Mouse (Mus musculus) CD4-positive helper T cell, adult 2 months (primary cell): ENCODE results near the gene Sp4.

ENCODE experiments used
- DNase-seq: peaks from one replicate; pipeline ENCODE4 v3.0.0-alpha.2; 2012; ENCODE audit warnings: low read depth, missing footprints, low spot score

Gene Sp4

DNA sequence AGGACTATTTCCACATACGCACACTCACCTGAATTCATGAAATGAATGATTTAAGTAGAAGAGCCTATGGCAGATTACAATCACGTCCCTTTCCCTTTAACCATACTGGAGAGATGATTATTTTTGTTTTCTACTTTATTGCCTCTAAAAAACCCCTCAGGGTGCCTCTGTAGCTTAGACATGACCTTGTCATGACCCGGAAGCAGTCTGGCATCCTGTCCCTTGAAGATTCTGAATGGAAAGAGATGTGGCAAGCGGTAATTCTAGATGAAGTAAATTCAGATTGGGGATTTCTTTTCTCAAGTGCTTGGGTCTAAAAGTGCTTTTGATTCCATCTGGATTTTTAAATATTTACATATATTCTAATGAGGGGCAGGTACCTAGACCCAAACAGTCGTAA lies 24.9 kb downstream of the Sp4 start:
- peak; percentile 57 for DNase-seq

DNA sequence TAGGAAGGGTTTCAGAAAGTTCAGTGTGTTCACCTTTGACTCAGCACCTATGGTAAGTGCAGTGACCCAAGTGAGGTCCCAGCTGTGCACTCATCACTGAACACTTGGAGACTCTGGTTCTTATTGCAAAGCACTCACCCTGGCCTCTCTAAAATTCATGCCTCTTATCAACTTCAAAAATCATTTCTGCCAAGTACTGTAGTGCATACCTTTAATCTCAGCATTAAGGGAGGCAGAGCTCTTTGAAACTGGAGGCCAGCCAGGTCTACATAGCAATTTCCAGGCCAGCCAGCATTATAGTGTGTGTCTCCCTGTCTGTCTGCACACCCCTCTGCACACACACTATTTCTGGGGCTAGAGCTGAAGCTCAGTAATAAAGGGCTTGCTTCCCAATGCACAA lies 36.3 kb downstream of the Sp4 start:
- no peak for DNase-seq

DNA sequence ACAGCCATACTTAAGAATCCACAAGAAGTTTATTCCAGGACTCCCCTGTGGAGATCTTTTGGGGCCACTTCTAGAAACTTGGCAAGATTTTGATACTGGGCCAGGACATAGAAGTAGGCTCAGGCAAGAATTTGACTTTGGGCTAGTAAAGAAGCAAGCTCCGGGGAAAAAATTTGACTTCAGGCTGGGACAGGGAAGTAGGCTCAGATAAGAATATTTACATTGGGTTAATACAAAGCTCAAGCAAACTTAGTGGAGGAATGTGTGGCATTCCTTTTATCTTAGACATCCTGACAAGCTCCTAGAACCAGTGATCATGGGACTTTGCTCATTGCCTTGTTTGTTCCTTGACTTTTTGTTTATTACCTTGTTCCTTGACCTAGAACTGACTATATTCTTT lies 37.4 kb downstream of the Sp4 start:
- DNase-seq = no peak

DNA sequence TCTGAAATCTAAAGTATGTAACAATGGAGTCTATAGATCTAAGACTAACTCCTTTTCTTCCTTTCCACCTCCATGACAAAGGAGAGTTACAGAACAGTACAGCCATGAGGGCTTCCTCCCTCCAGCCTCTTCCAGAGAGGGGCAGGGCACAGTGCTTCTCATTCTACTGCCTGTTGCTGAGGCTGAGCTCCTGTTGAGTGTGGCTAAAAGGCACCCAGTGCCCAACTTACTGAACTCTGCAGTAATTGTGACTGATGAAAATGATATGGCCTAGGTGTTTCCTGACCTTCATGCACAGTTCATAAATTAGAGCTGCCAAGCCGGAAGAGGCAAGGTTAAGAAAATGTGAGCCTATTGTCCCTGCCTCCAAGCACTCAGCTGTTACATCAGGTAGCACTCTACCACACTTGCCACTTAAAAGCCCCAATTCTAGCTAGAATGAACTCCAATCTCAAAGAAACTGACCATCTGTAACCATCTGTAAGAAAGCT lies 45.9 kb downstream of the Sp4 start:
- DNase-seq = peak; percentile 27

DNA sequence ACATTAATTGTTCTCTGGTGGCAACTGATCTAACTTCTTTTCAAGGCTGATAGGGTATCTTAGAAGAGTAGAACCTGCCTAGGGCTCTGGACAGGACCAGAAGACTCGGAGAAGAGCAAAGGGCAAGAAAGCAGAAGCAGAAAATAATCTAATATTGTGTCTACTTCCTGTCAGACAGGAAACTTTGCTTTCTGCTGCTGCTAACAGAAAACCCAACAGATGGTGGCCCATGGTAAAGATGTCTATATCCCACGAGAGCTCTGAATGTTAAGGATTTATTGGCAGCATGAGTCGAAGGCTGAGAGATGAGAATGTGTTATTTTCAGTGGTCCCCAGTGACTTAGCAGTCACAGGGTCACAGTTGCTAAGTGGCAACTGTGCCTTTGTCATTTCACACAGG lies 80.1 kb downstream of the Sp4 start:
- DNase-seq = no peak

DNA sequence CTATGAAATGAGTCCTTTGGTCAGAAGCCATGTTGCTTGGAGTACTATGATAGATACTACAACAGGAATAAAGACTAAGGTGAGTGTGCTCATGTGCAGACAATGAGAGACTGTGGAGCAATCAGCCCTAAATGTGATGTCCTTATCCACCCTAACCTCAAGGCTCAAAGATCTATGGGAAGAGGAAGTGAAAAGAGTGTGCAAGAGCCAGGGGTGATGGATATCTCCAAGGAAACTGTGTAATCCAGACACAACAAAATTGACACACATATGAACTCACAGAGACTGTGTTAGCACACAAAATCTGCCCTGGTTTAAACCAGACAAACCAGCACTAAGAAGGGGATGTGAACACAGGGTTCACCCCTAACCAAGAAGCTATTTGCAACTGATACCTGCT lies 81.2 kb downstream of the Sp4 start:
- DNase-seq = no peak

DNA sequence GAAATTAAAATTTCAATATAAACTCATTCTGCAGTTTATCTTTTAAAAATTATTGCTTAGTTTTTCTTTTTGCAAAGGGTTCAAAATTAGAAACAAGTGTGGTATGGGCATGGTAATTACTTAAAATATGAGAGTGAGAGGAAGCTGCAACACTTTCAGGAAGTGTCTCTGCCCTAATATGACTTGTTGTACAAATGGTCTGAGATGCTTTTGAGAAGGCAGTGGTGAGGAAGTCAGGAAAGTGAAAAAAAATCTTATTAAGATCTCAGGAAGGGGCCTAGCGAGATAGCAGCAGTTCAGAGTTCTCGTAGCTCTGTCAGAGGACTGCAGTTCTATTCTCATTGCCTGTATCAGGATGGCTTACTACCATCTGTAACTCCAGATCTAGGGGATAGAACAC lies 89.1 kb downstream of the Sp4 start:
- DNase-seq = no peak

DNA sequence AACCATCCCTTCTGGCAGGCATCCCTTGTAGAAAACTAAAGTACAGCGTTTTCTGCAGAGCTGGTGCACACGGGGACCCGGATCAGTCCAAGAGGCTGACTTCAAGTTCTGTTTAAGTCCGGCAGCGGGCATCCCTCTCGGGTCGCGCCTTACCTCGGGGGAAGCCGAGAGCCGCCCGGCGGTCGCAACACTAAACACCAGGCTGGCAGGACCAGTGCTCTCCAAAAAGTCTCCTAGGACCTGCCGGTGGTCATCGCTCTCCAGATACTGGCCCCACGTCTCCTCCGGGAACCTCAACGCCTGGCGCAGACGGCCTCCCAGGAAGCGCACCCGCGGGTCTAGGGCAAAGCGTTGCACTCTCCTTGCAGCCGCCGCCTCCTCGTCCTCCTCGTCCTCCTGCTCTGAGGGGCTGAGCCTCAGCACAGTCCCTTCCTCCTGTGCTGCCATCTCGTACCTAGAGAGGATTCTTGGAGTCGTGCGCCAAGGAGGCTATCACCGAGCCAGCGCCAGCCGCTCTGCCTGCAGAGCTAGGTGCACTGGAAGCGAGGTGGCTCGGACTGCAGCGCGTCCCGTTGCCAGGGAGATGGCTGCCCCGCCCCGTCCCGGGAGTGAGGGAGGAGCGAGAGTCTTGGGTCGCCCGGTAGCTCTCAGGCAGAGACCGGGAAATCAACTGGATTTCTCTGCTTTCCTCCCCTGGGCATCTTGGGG lies 102.7 kb downstream of the Sp4 start, which contains the start of gene Dnah11:
Gene Dnah11, minus strand, starts transcription at position 658 of the 708 bp plus-strand sequence.
- peak; percentile 51 for DNase-seq

DNA sequence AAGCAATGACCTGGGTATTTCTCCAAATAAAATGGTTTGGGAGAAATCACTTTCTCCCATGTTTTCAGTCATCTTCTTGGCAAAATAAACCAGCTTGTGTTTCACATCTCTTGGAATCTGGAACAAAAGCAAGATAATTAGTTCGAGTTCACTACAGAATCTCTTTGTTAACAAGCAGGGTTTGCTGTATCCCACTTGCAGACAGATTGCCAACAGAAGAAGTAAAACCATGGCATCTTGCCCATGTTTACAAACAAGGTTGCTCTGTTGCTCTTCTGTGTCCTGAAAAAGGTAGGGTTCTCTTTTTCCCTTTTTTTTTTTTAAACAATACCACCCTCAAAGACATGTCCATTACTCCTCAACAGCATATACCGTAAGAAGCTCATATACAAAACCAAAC lies 104.7 kb downstream of the Sp4 start:
- DNase-seq = no peak

DNA sequence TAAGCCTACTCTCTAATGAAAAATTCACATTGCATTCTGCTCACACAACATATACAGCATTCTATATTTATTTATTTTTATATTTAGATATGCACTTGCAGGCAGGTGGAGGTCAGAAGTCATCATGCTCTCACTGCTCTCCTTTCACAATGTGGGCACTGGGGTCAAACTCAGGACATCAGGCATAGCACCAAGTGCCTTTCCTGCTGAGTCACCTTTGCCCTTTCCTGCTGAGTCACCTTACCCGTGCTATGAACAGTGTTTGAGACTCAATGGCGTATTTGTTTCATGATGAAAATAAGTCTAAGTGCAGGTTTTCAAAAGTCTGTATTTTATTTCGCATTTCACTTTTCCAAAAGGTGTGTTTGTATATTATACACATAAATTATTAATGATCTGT lies 111.7 kb downstream of the Sp4 start:
- DNase-seq = no peak

DNA sequence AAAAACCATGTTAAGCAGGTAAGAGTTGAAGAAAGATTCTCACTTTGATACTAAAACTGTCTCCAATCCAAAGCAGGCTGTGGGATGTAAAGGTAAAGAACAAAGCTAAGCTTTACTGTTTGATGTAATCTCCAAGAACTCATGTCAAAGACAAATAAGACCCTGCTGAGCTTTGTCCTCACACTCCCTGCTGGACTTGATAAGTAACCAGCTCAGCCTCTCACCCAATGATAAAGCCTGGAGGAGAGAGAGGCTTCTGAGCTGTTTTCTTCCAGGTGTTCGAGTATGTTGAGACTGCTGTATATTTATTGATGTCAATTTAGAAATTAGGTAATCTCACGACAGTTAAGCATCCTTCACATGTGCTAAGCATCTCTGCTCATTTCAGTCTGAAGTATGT lies 113.6 kb downstream of the Sp4 start:
- no peak for DNase-seq

DNA sequence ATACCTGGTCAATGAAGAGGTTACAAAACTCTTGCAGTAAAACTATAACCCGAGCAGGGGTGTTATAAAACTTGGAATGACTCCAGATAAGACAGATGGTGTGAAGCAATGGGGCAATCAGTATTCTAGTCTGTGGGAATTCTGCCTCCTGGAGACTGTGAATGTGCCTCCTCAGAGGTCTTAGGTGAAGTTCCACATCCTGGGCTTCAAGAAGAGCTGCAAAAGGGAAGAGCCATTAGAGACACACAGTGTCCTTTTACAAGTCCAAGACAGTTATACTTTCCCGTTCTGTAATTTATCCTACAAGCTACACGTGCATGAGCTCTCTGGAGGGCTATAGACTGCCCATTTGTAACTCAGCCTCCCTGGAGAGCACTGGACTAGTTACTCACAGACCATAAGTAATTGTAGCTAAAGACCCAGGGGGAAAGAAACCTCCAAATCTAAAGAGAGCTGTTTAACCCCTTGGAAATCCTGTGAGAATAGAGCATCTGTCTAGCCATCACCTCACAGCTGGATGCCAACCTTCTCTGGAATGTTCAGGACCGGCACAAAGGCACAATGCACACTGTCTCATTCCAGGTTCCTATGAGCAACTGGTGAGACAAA lies 114.3 kb downstream of the Sp4 start:
- no peak for DNase-seq

DNA sequence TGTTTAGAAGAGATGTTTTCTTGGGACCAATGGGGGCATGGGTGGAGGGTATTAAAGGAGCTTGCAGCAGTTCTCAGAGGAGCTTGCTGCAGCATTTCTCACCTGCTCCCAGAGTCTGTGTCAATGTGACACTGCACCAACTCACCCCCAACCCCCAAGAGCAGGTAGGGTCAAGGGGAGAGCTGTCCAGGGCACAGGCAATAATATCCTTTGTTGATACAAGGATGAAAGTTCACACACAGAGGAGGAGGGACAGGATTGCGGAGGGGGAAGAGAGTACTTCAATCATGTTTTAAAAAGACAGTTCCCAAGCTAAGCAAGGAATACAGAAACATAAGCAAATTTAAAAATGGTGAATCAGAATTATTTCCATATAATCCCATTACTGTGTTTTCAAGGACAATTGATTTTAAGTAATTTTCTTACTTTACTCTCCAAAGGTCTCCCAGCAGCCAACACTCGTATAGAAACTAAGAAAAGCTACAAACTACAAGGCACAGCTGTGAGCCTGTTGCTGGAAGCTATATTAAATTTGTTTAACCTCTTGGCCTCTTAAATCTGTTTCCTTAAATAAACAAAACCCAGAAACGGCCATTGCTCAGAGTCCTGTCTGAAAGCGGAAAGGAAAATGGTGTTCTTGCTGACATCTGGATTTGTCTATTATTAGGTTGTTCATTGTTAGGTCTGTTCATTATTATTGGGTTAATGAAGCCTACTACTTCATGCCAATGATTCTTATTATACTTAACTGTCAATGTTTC lies 114.9 kb downstream of the Sp4 start:
- DNase-seq = no peak
